Mouse (Mus musculus) forebrain, embryonic 10.5 days (tissue): ENCODE measurements at regions not wholly inside any gene's neighbourhood (a gene's known extent, or its start where the extent isn't known, plus 50 kb on each side); places are given as distances from the start of the nearest gene placed in this dataset.

Source experiments
- DNase-seq: peaks from one replicate; pipeline ENCODE4 v3.0.0-alpha.2; 2017; ENCODE audit warnings: low spot score; ENCODE audit errors: extremely low spot score
- H3K27ac ChIP-seq: fragments of 300-500 bp; sonication (generic); 2 replicates; pipeline ENCODE4 v1.5.1; 2016; ENCODE audit warnings: mild to moderate bottlenecking
- H3K27me3 ChIP-seq: fragments of 300-500 bp; sonication (generic); 2 replicates; pipeline ENCODE4 v1.6.1; 2016; ENCODE audit warnings: mild to moderate bottlenecking; ENCODE audit not compliant: poor library complexity, severe bottlenecking
- H3K36me3 ChIP-seq: fragments of 300-500 bp; sonication (generic); replicated peaks from 2 replicates; pipeline ENCODE4 v1.6.1; 2016; ENCODE audit warnings: mild to moderate bottlenecking, moderate library complexity
- H3K4me1 ChIP-seq: fragments of 300-500 bp; sonication (generic); 2 replicates; pipeline ENCODE4 v1.6.1; 2016
- H3K4me3 ChIP-seq: fragments of 300-500 bp; sonication (generic); 2 replicates; pipeline ENCODE4 v1.5.1; 2016; ENCODE audit warnings: mild to moderate bottlenecking, moderate library complexity
- H3K9me3 ChIP-seq: fragments of 300-500 bp; sonication (generic); 2 replicates; pipeline ENCODE4 v1.6.1; 2016; ENCODE audit warnings: mild to moderate bottlenecking, moderate library complexity
- WGBS: fragments of 180-500 bp; shearing (Covaris S2); methylation state at CpG from one replicate; pipeline ENCODE4 v1.1.7; 2016; 5-methylcytosine and 5-hydroxymethylcytosine counted together

DNA sequence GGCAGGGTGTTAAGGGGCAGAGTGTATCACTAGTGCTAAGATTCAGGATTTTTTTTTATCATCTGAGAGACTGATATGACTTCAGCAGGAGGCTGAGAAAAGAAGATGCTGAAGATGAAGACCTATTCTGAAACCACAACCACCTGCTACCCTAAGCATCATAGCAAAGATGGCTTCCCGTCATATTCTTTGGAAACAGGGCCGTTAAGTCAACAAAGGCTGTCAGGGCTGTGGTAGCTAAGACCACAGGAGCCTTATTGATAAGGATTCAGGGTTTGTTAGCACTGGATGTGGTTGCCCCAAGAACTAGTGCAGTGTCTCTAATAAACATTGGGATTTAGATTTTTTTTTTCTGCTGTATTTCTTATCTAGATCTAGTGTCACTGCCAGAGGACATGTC lies 56.7 kb upstream of the Rasgrp1 start:
- H3K36me3 ChIP-seq: no peaks in the 10 kb centered on the region
- H3K27ac ChIP-seq: no peak overlapping the region
- 94% methylated on average over 2 of the region's 2 CpGs for WGBS

GRCm38 (mm10) chr2:117403425-117404175 lies 60.8 kb upstream of the Rasgrp1 start:
- 94% methylated on average over 4 of the region's 4 CpGs for WGBS
- Histone ChIP-seq H3K4me1 (peaks cover 9% of the 10 kb centered on the region), H3K36me3 (no peaks in the 10 kb centered on the region), H3K27me3 (no peaks in the 10 kb centered on the region), H3K9me3 (no peaks in the 10 kb centered on the region), H3K4me3 (no peak overlapping the region), H3K27ac (no peak overlapping the region)
- DNase-seq: no peak

More for the DNA sequence above, 56.7 kb upstream of the Rasgrp1 start:
- no peak overlapping the region for H3K4me3 ChIP-seq
- H3K27me3 ChIP-seq: no peaks in the 10 kb centered on the region
- H3K4me1 ChIP-seq: no peaks in the 10 kb centered on the region
- no peak for DNase-seq
- no peaks in the 10 kb centered on the region for H3K9me3 ChIP-seq

DNA sequence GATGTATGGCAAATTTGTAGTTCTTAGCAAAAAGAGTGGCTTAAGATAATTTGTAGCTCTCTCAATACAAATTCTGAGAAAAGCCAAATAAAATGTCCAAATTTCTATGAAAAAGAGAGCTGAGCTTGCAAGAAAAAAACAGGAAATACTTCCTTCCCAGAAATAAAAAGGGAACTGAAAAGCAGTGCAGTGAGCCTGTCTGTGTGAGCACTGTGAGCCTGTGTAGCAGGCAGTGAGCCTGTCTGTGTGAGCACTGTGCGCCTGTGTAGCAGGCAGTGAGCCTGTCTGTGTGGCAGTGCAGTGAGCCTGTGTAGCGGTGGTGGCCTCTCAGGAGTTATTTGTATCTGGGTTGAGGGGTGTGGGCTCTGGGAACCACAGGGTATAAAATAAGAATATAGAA lies 62.7 kb upstream of the Rasgrp1 start:
- WGBS: 29% methylated on average over 2 of the region's 2 CpGs

DNA sequence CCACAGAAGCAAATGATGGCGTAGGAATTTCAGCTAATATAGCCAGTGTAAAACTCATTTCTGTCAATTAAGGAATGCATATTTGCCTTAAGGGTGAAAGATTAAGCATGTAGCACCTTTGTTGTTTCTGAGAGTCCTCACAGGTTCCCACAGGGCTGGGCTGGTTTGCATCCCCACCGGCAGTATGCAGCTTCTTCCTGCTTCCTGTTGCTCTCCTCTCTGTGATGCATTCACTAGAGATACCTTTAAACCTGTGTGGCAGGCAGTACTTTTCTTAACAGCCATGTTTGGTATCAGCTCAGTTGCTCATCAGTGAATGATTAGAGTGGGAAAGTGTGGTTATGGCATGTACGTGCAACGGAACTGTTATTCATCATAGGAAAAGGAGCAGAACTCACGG lies 65.4 kb upstream of the Rasgrp1 start:
- no peak for DNase-seq
- no peak overlapping the region for H3K27ac ChIP-seq
- H3K27me3 ChIP-seq: no peaks in the 10 kb centered on the region
- peaks cover 9% of the 10 kb centered on the region for H3K4me1 ChIP-seq
- no peaks in the 10 kb centered on the region for H3K9me3 ChIP-seq
- 84% methylated on average over 5 of the region's 5 CpGs for WGBS
- no peak overlapping the region for H3K4me3 ChIP-seq
- H3K36me3 ChIP-seq: no peaks in the 10 kb centered on the region

More for the DNA sequence above, 62.7 kb upstream of the Rasgrp1 start:
- peaks cover 9% of the 10 kb centered on the region for H3K4me1 ChIP-seq
- H3K27ac ChIP-seq: peak overlapping the region; percentile 71; the same call in 1 of the 2 replicates
- DNase-seq: no peak
- no peak overlapping the region for H3K4me3 ChIP-seq
- no peaks in the 10 kb centered on the region for H3K27me3 ChIP-seq
- H3K9me3 ChIP-seq: no peaks in the 10 kb centered on the region
- H3K36me3 ChIP-seq: no peaks in the 10 kb centered on the region

DNA sequence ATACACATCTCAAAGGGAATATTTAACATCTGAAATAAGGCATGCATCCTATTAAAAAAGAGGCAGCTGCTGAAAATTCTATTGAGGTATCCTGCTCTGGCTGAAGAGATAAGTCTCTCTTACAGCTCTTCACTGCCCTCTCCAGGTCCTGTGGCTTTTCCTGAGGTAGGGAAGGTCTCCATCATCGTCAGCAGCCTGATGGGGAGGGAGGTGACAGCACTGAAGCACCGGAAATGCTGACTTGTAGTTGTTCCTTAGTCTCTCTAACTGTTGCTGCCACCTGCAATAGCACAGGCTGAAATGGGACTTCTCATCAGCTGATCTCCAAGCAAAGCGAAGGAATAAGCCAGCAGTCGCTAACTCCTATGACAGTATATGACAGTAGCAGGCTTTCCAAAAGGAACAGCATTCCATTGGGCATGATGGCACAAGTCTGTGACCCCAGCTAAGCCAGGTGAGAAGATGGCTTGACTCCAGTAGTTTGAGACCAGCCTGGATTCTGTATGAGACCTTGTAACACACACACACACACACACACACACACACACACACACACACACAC lies 69.3 kb upstream of the Rasgrp1 start:
- H3K36me3 ChIP-seq: no peaks in the 10 kb centered on the region
- WGBS: 53% methylated on average over 4 of the region's 4 CpGs
- H3K27me3 ChIP-seq: no peaks in the 10 kb centered on the region
- H3K4me1 ChIP-seq: no peaks in the 10 kb centered on the region
- H3K4me3 ChIP-seq: no peak overlapping the region
- no peak overlapping the region for H3K27ac ChIP-seq
- no peaks in the 10 kb centered on the region for H3K9me3 ChIP-seq
- DNase-seq: no peak

DNA sequence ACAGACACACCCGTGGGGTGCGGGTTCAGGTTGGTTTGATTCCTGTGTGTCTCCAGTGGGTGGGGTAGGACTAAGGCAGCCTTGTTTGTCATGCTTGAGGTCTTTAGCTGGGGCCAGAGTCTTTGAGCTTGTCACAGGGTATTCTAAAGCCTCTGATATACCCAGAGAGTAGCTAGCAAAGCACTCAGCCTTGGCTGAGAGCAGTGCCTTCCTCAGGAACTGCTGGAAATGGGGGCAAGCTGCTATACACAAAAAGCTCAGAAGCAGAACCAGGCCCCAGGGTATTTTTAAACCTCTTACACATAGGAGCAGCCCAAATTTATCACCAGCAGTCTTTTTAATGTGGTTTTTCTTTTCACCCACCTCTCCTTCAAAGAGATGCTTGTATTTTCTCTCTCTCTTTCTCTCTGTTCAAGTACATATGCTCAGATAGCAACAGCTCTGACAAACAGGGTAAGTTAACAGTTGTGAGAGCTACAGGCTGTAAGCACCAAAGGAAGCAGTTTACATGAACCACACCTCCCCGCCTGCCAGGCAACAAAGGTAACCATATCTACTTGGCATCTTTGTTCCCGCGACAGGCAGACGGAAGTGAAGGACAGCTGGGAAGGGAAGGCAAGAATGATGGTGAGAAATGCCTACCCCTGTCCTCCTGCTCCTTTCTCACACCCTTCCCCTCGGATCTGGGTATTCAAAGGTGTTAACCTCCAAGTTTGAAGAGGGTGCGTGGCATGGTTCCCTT lies 74.6 kb upstream of the Rasgrp1 start:
- Histone ChIP-seq H3K4me3 (no peak overlapping the region), H3K4me1 (no peaks in the 10 kb centered on the region), H3K9me3 (no peaks in the 10 kb centered on the region), H3K36me3 (no peaks in the 10 kb centered on the region), H3K27me3 (no peaks in the 10 kb centered on the region), H3K27ac (no peak overlapping the region)
- WGBS: 84% methylated on average over 8 of the region's 8 CpGs
- no peak for DNase-seq

GRCm38 (mm10) chr2:117418121-117418615 lies 75.4 kb upstream of the Rasgrp1 start:
- Histone ChIP-seq H3K27ac (no peak overlapping the region), H3K9me3 (no peaks in the 10 kb centered on the region), H3K27me3 (no peaks in the 10 kb centered on the region), H3K36me3 (no peaks in the 10 kb centered on the region), H3K4me3 (no peak overlapping the region), H3K4me1 (no peaks in the 10 kb centered on the region)
- 91% methylated on average over 8 of the region's 8 CpGs for WGBS
- no peak for DNase-seq

- Histone ChIP-seq H3K4me3 (no peak overlapping the region), H3K27me3 (no peaks in the 10 kb centered on the region), H3K27ac (no peak overlapping the region), H3K9me3 (no peaks in the 10 kb centered on the region), H3K4me1 (no peaks in the 10 kb centered on the region), H3K36me3 (no peaks in the 10 kb centered on the region)
- WGBS: 80% methylated on average over 3 of the region's 3 CpGs
- no peak for DNase-seq
These were observed 75.9 kb upstream of the Rasgrp1 start for GRCm38 (mm10) chr2:117418711-117419110.

DNA sequence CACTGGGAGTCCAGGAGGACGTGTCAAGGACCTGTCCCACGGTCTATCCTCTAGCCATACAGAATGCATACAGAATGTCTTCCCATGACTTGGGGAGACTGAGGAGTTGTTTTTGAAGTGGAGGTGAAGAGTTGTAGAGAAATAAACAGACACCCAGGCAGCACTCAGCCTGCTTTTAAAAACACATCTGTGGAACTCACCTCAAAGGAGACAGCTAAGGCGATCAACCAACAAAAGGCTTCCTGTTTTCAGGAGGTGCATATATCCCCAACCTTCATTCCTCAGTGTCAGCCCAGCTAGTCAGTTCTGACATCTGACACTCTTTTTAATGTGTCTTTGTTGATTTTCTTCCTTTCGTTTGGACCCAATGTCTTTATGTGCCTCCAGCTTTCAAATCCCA lies 78.6 kb upstream of the Rasgrp1 start:
- H3K36me3 ChIP-seq: no peaks in the 10 kb centered on the region
- 81% methylated on average over 4 of the region's 4 CpGs for WGBS
- no peaks in the 10 kb centered on the region for H3K9me3 ChIP-seq
- H3K4me3 ChIP-seq: no peak overlapping the region
- H3K27me3 ChIP-seq: peaks cover 5% of the 10 kb centered on the region
- DNase-seq: no peak
- no peak overlapping the region for H3K27ac ChIP-seq
- H3K4me1 ChIP-seq: no peaks in the 10 kb centered on the region

DNA sequence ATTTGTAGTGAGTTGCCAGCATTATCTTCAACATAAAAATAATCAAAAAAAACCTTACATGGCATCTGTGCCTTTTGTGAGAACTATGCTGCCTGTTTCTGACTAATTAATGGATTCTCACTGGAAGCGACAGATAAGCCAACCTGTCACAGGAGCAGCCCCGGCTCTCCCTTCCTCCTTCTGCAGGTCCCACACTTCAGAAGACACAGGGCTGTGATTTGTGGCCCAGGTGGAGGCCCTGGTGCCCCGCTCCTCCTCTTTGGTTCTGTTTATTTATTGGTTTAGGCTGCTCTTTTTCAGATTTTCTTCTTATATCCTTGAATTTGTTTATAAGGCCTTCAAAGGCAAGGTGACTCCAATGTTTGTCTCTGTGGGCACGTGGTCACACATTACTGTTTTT lies 80.0 kb upstream of the Rasgrp1 start:
- WGBS: 77% methylated on average over 4 of the region's 4 CpGs
- no peak overlapping the region for H3K4me3 ChIP-seq
- no peak overlapping the region for H3K27ac ChIP-seq
- no peaks in the 10 kb centered on the region for H3K4me1 ChIP-seq
- DNase-seq: no peak
- no peaks in the 10 kb centered on the region for H3K9me3 ChIP-seq
- peaks cover 5% of the 10 kb centered on the region for H3K27me3 ChIP-seq
- H3K36me3 ChIP-seq: no peaks in the 10 kb centered on the region

DNA sequence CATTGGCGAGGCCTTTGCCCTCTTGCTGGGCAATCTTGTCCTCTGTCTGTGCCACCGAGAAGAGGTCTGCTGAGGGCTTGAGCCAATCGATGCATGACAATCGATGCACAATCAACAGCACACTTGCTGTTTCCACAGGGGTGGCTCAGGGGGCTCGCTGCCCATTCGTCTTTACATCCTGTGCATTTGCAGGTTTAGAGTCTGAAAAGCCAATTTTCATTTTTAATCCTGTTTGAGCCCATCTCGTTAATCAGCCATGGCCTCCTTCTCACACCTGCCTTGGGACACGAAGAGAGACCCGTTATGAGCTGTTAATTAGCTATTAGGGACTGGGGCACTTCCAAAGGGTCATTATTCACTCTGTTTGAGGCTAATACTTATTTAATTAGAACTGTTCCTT lies 86.4 kb upstream of the Rasgrp1 start:
- Histone ChIP-seq H3K27ac (peak overlapping the region; percentile 53; the same call in 1 of the 2 replicates), H3K36me3 (no peaks in the 10 kb centered on the region), H3K9me3 (no peaks in the 10 kb centered on the region), H3K4me1 (peaks cover 17% of the 10 kb centered on the region), H3K4me3 (no peak overlapping the region), H3K27me3 (peaks cover 44% of the 10 kb centered on the region)
- DNase-seq: peak; percentile 23
- WGBS: 33% methylated on average over 9 of the region's 9 CpGs

GRCm38 (mm10) chr2:117432010-117432409 lies 89.2 kb upstream of the Rasgrp1 start:
- WGBS: 76% methylated on average over 6 of the region's 6 CpGs
- no peaks in the 10 kb centered on the region for H3K36me3 ChIP-seq
- no peak overlapping the region for H3K4me3 ChIP-seq
- peaks cover 17% of the 10 kb centered on the region for H3K4me1 ChIP-seq
- H3K9me3 ChIP-seq: no peaks in the 10 kb centered on the region
- peaks cover 39% of the 10 kb centered on the region for H3K27me3 ChIP-seq
- 0 out of 2 replicates have a peak overlapping the region, but pooled peaks have one; percentile 15 for H3K27ac ChIP-seq
- DNase-seq: peak; percentile 7

DNA sequence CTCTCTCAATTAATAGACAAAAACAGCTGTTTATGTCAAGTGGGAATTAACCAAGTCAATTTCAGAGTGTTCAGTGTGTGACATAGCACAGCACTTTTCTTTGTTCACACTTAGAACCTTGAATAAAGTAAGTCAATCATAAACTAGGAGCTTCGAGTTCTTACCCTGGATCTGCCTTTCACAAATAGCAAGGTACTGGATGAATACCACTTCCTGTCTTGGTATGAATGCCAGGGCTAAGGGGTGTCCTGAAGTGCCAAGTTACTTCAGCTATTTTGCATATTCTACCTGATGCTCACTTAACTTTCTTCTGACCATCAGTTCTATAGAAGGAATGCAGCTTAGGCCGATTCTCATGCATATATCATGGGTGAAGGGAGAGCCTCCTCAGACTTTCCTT lies 90.1 kb upstream of the Rasgrp1 start:
- H3K4me1 ChIP-seq: peaks cover 17% of the 10 kb centered on the region
- H3K27ac ChIP-seq: no peak overlapping the region
- H3K27me3 ChIP-seq: peaks cover 39% of the 10 kb centered on the region
- H3K9me3 ChIP-seq: no peaks in the 10 kb centered on the region
- WGBS: 80% methylated on average over 2 of the region's 2 CpGs
- no peak overlapping the region for H3K4me3 ChIP-seq
- H3K36me3 ChIP-seq: no peaks in the 10 kb centered on the region
- no peak for DNase-seq
